12 mouse cellular contexts compared by ENCODE assay signal in genomic region chr17:47442271-47442670, GRCm38 (mm10). TPM values are rescaled to one million over a fixed set of nuclear protein-coding genes. Genes with fewer than 3 reads are reported as not detected.
"Had no signal": no experiment of that assay in that cellular context is flagged by ENCODE, and none has a peak within 500 bp of the region (broad histone marks: within the 10 kb centered on the region; RNA-seq: fewer than 3 reads in every experiment).

No protein-coding gene starts in this region.

- H3K27ac ChIP-seq: left cerebral cortex, adult 2 months; limb, embryonic 10.5 days; midbrain, embryonic 13.5 days had no signal

- H3K9me3 ChIP-seq: limb, embryonic 10.5 days; midbrain, embryonic 13.5 days had no signal

- H3K4me3 ChIP-seq: left cerebral cortex, adult 2 months; limb, embryonic 10.5 days; midbrain, embryonic 13.5 days had no signal

- H3K36me3 ChIP-seq: limb, embryonic 10.5 days; midbrain, embryonic 13.5 days had no signal

- H3K4me2 ChIP-seq: midbrain, embryonic 13.5 days had no signal

- ATAC-seq: hindbrain, embryonic 16.5 days; inflammation-experienced regulatory T-cells, adult 6 months; midbrain, embryonic 13.5 days had no signal

- DNase-seq: kidney, postnatal 14 days; right cerebral cortex, postnatal 14 days; thymus, adult 18-20 months; thymus, postnatal 14 days had no signal

- H3K9ac ChIP-seq: midbrain, embryonic 13.5 days had no signal

RNA-seq across cellular contexts. Expression of gene 1700001C19Rik, which starts 5.1 kb away (rescaled TPM):
- polyA plus RNA-seq: inflammation-experienced regulatory T-cells, adult 6 months; lung, embryonic 16.5 days; spleen, adult 2 months had no signal

RNA-seq across cellular contexts. Expression of gene AI661453, which starts 5.9 kb away (rescaled TPM):
- polyA plus RNA-seq: inflammation-experienced regulatory T-cells, adult 6 months; neural tube, embryonic 14.5 days had no signal

RNA-seq across cellular contexts. Expression of gene Guca1a, which starts 41.9 kb away (rescaled TPM):
- polyA plus RNA-seq: inflammation-experienced regulatory T-cells, adult 6 months had no signal
